Mouse (Mus musculus) lung, postnatal 0 days (tissue): ENCODE results near the gene Ppp2r2c.

Experiments
- CTCF ChIP-seq: IDR thresholded peaks from 2 replicates; pipeline ENCODE4 v1.5.1; 2016; ENCODE audit warnings: antibody characterized with exemption, mild to moderate bottlenecking
- EP300 ChIP-seq: IDR thresholded peaks from 2 replicates; pipeline ENCODE4 v1.6.1; 2016; ENCODE audit warnings: antibody characterized with exemption, mild to moderate bottlenecking, control low read depth

GRCm38 (mm10) chr5:36929376-36929775 lies 61.1 kb downstream of the Ppp2r2c start:
- TF ChIP-seq CTCF, result no peak
- TF ChIP-seq EP300, result no peak
